Mouse (Mus musculus): ENCODE results near the gene Ankrd31.
A peak's percentile ranks its signal among the peaks of the same experiment; 100 is the strongest.
"Not testable (repeated sequence)": the region's sequence is repeated elsewhere in the genome, so short reads cannot be mapped to it uniquely, and the experiment has no call there.

Ankrd31 gene

DNA sequence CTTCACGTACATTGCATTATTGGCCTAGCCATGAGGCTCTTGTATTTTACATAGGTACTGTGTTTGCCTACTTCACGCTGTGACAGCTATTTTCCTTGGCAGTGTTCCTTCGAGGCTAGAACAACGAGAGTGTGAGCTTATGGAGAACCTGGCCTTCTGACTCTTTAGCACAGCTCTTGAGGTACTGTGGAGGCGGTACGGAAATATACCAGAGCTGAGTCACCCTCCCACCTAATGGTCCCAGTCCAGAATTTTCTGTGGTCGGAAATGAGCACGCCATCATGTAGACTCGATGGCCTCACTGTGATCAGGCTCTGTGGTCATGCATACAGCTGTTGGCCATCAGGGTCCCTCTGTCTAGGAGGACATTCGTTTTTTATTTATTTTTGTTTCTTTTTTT lies 191.6 kb downstream of the Ankrd31 start:
- DNase-seq (ENCODE audit: low read depth) = peak; percentile 54

GRCm38 (mm10) chr13:96941481-96941880 lies 193.4 kb downstream of the Ankrd31 start:
- not testable (repeated sequence) for DNase-seq (ENCODE audit: low read depth)

- DNase-seq (ENCODE audit: low read depth) = no peak
Measured at GRCm38 (mm10) chr13:96943571-96943970, 195.5 kb downstream of the Ankrd31 start.

DNA sequence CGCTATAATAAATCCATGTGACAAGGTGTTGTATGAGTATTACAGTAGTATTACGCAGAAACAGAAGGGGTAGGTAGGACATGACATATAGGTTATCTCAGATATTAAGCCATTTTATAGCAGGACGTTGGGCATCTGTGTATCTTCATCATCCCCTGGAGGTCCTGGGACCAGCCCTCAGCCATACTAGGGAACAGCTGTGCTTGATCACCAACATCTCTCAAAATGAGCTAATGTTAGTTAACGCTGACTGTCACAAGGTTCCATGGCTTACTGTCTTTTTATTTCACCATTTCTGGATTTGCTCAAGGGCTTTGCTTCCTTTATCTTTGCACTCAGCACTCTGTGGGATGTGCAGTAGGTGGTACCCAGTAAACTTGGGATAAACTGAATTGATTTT lies 197.7 kb downstream of the Ankrd31 start:
- no peak for DNase-seq (ENCODE audit: low read depth)

- no peak for DNase-seq (ENCODE audit: low read depth)
Measured at GRCm38 (mm10) chr13:96947722-96948121, 199.7 kb downstream of the Ankrd31 start.

DNA sequence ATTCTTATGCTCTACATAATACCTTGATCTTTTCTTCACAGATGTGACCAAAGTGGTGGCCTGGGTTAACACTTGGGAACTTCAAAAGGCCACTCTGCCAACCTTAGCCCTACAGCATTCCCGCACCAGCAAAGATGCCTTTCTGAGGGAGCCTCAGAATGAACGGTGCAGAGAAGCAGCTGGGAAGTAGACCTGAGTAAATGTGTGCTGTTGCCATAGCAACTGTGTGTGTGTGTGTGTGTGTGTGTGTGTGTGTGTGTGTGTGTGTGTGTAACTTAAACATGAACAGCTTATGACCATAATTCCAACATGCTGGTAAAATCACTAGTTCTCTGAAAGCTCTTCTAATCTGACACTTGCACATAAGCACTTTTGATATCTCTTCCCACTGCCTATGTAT lies 203.8 kb downstream of the Ankrd31 start:
- DNase-seq (ENCODE audit: low read depth) = no peak

- peak; percentile 92 for DNase-seq (ENCODE audit: low read depth)
Measured at GRCm38 (mm10) chr13:96956466-96956865, 208.4 kb downstream of the Ankrd31 start.

Measured in 416B (cell line).